Mouse (Mus musculus): ENCODE data around the gene Ugt1a8. TPM values are rescaled to one million over a fixed set of nuclear protein-coding genes. Genes with fewer than 3 reads are reported as not detected.
"Not testable (repeated sequence)": the region's sequence is repeated elsewhere in the genome, so short reads cannot be mapped to it uniquely, and the experiment has no call there.

The Ugt1a8 gene
- total RNA-seq, 2 experiments from 2014 or later, result not detected

DNA sequence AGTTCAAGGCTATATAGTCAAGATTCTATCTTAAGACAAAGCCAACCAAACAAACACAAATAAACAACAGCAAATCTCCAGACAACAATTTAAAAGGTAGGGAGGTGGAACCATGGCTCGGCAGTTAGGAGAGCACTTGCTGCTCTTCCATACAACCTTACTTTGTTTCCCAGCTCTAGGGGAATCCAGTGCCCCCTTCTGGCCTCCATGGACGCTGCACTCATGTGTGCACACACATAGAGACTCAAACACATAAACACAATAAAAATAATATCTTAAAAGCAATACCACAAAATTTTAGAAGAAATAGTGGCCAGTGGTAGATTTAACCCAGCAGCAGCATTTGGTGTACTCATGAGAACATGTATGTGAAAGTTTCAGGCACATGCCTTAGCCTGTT, 129.5 kb downstream of the Ugt1a8 start:
- ATAC-seq (replicated peaks; ENCODE audit: low FRiP score, poor library complexity, severe bottlenecking), result no peak

- no peak for ATAC-seq (replicated peaks; ENCODE audit: low FRiP score, poor library complexity, severe bottlenecking)
Observed at GRCm38 (mm10) chr1:88217576-88217975, 130.0 kb downstream of the Ugt1a8 start.

DNA sequence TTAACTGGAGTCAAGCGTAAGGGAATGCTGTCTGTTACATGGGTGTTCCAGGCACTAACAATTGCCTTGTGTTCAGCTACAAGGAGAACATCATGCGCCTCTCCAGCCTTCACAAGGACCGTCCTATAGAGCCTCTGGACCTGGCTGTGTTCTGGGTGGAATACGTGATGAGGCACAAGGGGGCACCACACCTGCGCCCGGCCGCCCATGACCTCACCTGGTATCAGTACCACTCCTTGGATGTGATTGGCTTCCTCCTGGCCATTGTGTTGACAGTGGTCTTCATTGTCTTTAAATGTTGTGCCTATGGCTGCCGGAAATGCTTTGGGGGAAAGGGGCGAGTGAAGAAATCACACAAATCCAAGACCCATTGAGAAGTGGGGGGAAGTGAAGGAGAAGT, 130.4 kb downstream of the Ugt1a8 start:
- no peak for ATAC-seq (replicated peaks; ENCODE audit: low FRiP score, poor library complexity, severe bottlenecking)

DNA sequence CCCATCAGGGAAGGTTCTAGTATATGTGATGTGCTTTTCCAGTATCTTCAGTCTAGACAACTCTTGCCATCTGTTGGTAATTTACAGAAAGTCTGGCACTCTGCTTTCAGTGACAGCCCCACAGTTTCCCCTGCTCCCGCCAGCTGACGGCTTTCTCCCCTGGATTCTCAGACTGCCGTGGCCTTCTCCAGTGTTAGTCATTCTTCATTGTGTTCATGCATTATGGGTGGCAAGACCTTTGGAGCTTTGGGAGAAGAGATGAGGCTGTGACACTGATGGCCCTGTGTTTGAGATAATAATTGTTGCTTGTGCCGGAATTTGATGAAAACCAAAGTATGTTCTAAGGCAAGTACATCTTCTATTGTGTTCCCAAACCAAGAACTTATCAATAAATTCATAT, 131.0 kb downstream of the Ugt1a8 start:
- no peak for ATAC-seq (replicated peaks; ENCODE audit: low FRiP score, poor library complexity, severe bottlenecking)

- ATAC-seq (replicated peaks; ENCODE audit: low FRiP score, poor library complexity, severe bottlenecking), result no peak
Observed at GRCm38 (mm10) chr1:88219054-88219453, 131.4 kb downstream of the Ugt1a8 start.

GRCm38 (mm10) chr1:88220336-88220735, 132.7 kb downstream of the Ugt1a8 start:
- ATAC-seq (replicated peaks; ENCODE audit: low FRiP score, poor library complexity, severe bottlenecking), result no peak

GRCm38 (mm10) chr1:88222216-88222615, 134.6 kb downstream of the Ugt1a8 start:
- ATAC-seq (replicated peaks; ENCODE audit: low FRiP score, poor library complexity, severe bottlenecking), result no peak

- ATAC-seq (replicated peaks; ENCODE audit: low FRiP score, poor library complexity, severe bottlenecking), result not testable (repeated sequence)
Observed at GRCm38 (mm10) chr1:88223011-88223515, 135.4 kb downstream of the Ugt1a8 start.

- ATAC-seq (replicated peaks; ENCODE audit: low FRiP score, poor library complexity, severe bottlenecking), result no peak
Observed at GRCm38 (mm10) chr1:88223591-88223990, 136.0 kb downstream of the Ugt1a8 start.

DNA sequence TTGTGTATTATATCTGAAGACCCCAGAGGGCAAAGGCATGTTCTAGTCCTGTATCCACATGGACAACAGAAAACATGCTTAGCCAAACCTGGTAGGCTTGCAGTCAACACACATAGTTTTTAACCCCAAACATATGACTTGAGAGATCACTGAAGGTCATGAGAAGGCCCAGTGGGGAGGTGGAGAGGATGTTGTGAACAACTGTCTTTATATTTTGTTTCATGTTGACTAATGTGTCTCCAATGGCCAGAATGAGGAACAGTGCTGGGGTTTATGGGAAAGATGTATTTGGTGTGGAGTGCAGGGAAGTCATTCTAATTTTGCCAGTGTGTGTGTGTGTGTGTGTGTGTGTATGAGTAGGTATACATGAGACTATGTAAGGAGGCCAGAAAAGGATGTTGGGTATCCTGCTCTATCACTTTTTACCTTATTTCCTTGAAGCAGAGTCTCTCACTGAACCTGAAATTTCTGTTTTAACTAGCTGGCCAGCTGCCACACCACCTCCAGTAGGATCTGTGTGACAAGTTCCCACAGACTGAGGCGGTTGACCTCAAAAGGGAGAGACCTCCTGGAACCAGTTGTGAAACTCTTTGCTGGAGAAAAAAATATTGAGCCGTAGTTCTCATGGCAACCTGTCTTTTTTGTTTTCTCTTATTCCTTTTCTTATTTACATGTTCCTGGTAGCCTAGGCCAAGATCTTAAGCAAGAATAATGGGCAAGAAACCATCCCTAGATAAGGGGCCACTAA, 136.6 kb downstream of the Ugt1a8 start:
- ATAC-seq (replicated peaks; ENCODE audit: low FRiP score, poor library complexity, severe bottlenecking), result no peak

- not testable (repeated sequence) for ATAC-seq (replicated peaks; ENCODE audit: low FRiP score, poor library complexity, severe bottlenecking)
Observed at GRCm38 (mm10) chr1:88225301-88225700, 137.7 kb downstream of the Ugt1a8 start.

- ATAC-seq (replicated peaks; ENCODE audit: low FRiP score, poor library complexity, severe bottlenecking), result no peak
Observed at GRCm38 (mm10) chr1:88225741-88226140, 138.1 kb downstream of the Ugt1a8 start.

GRCm38 (mm10) chr1:88226670-88227379, 139.2 kb downstream of the Ugt1a8 start, which contains the start of gene Mroh2a:
Gene Mroh2a, plus strand, starts transcription at chr1:88226986.
- no peak for ATAC-seq (replicated peaks; ENCODE audit: low FRiP score, poor library complexity, severe bottlenecking)

- ATAC-seq (replicated peaks; ENCODE audit: low FRiP score, poor library complexity, severe bottlenecking), result peak; percentile 23; the same call in 1 of the 2 replicates
Observed at GRCm38 (mm10) chr1:88227482-88227881, 139.9 kb downstream of the Ugt1a8 start.

GRCm38 (mm10) chr1:88228121-88228520, 140.5 kb downstream of the Ugt1a8 start:
- ATAC-seq (replicated peaks; ENCODE audit: low FRiP score, poor library complexity, severe bottlenecking), result no peak

- no peak for ATAC-seq (replicated peaks; ENCODE audit: low FRiP score, poor library complexity, severe bottlenecking)
Observed at GRCm38 (mm10) chr1:88229566-88229965, 142.0 kb downstream of the Ugt1a8 start.

- no peak for ATAC-seq (replicated peaks; ENCODE audit: low FRiP score, poor library complexity, severe bottlenecking)
Observed at GRCm38 (mm10) chr1:88229986-88230385, 142.4 kb downstream of the Ugt1a8 start.

- ATAC-seq (replicated peaks; ENCODE audit: low FRiP score, poor library complexity, severe bottlenecking), result no peak
Observed at GRCm38 (mm10) chr1:88230421-88230820, 142.8 kb downstream of the Ugt1a8 start.

- ATAC-seq (replicated peaks; ENCODE audit: low FRiP score, poor library complexity, severe bottlenecking), result no peak
Observed at GRCm38 (mm10) chr1:88230981-88231802, 143.6 kb downstream of the Ugt1a8 start.

All from erythroblast, adult 5-6 weeks (primary cell).